Mouse (Mus musculus): ENCODE measurements at regions not wholly inside any gene's neighbourhood (a gene's known extent, or its start where the extent isn't known, plus 50 kb on each side); places are given as distances from the start of the nearest gene placed in this dataset.

DNA sequence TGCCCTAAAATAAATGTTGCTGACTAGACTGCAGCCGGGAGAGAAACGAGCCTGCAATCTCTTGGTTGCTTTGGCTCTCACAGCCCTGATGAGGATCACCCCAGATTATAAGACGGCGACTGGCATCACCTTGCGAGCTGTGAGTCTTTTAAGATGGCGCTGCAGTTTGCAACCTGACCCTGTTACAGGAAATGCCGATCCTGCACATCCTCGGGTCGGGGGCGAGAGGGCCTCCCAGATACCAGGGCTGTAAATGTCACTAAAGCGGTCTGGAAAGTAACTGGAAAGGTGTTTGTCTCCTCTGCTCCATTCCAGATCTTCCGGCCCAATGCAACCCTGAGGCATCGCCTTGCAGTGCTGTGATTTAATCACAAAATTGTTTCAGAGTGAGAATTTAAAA lies 53.4 kb downstream of the Cartpt start:
- Histone ChIP-seq H3K4me3 (replicated peaks; ENCODE audit: low read length) (no peak overlapping the region), H3K27me3 (replicated peaks; ENCODE audit: control insufficient read depth, insufficient read depth, low read length) (no peaks in the 10 kb centered on the region), H3K9me3 (ENCODE audit: control insufficient read depth, low read length) (no peaks in the 10 kb centered on the region), H3K4me2 (ENCODE audit: low read length) (no peak overlapping the region), H3K27ac (ENCODE audit: low read length) (no peak overlapping the region), H3K36me3 (ENCODE audit: control insufficient read depth, insufficient read depth) (no peaks in the 10 kb centered on the region), H3K4me1 (replicated peaks; ENCODE audit: control insufficient read depth, insufficient read depth, low read length) (no peaks in the 10 kb centered on the region), H3K9ac (replicated peaks; ENCODE audit: low read depth, low read length) (no peak overlapping the region)
- WGBS, result 61% methylated on average over 13 of the region's 13 CpGs
- ATAC-seq, result no peak

DNA sequence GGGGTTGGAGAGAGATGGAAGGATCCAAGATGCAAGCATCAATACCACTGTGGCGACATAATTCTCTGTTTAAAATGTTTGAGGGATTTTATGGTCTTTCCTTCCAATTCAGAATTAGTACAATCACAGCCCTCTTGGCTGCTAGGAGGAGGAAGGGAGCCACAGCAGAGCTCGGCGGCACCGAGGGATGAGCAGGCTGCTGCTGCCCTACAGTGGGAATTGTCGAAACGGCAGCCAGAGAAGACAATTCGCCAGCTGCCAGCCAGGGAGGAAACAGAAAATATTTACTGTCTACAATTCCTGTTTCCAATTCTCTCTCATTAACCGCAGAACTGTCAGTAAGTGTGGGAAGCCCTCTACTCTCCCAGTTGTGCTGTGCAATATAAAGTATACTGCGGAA lies 58.3 kb downstream of the Cartpt start:
- H3K4me2 ChIP-seq (ENCODE audit: low read length), result no peak overlapping the region
- ATAC-seq, result peak; percentile 86
- no peak overlapping the region for H3K9ac ChIP-seq (replicated peaks; ENCODE audit: low read depth, low read length)
- no peaks in the 10 kb centered on the region for H3K27me3 ChIP-seq (replicated peaks; ENCODE audit: control insufficient read depth, insufficient read depth, low read length)
- WGBS, result 34% methylated on average over 9 of the region's 9 CpGs
- H3K4me3 ChIP-seq (replicated peaks; ENCODE audit: low read length), result no peak overlapping the region
- H3K27ac ChIP-seq (ENCODE audit: low read length), result no peak overlapping the region
- H3K9me3 ChIP-seq (ENCODE audit: control insufficient read depth, low read length), result no peaks in the 10 kb centered on the region
- no peaks in the 10 kb centered on the region for H3K4me1 ChIP-seq (replicated peaks; ENCODE audit: control insufficient read depth, insufficient read depth, low read length)
- H3K36me3 ChIP-seq (ENCODE audit: control insufficient read depth, insufficient read depth), result no peaks in the 10 kb centered on the region

DNA sequence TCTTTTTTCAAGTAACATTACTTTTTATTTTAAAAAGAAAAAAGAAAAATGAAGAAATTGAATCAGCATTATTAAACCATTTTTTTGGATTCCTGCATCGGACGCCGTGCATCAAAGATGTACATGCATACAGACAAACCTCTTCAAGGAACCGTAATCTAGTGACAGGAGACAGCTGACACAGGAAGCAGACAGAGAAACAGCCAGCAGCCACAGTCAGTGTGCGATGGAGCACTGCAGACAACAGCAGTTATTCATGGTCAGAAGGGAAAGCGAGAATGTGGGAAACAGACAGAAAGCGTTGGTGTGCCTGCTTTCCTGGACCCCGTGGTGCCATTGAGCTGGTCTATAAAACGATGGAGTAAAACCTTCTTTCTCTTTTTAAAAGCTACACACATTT lies 61.4 kb downstream of the Cartpt start:
- Histone ChIP-seq H3K9ac (replicated peaks; ENCODE audit: low read depth, low read length) (no peak overlapping the region), H3K27me3 (replicated peaks; ENCODE audit: control insufficient read depth, insufficient read depth, low read length) (no peaks in the 10 kb centered on the region), H3K27ac (ENCODE audit: low read length) (no peak overlapping the region), H3K4me1 (replicated peaks; ENCODE audit: control insufficient read depth, insufficient read depth, low read length) (no peaks in the 10 kb centered on the region), H3K4me2 (ENCODE audit: low read length) (no peak overlapping the region), H3K4me3 (replicated peaks; ENCODE audit: low read length) (no peak overlapping the region), H3K9me3 (ENCODE audit: control insufficient read depth, low read length) (no peaks in the 10 kb centered on the region), H3K36me3 (ENCODE audit: control insufficient read depth, insufficient read depth) (no peaks in the 10 kb centered on the region)
- no peak for ATAC-seq
- 74% methylated on average over 9 of the region's 9 CpGs for WGBS

DNA sequence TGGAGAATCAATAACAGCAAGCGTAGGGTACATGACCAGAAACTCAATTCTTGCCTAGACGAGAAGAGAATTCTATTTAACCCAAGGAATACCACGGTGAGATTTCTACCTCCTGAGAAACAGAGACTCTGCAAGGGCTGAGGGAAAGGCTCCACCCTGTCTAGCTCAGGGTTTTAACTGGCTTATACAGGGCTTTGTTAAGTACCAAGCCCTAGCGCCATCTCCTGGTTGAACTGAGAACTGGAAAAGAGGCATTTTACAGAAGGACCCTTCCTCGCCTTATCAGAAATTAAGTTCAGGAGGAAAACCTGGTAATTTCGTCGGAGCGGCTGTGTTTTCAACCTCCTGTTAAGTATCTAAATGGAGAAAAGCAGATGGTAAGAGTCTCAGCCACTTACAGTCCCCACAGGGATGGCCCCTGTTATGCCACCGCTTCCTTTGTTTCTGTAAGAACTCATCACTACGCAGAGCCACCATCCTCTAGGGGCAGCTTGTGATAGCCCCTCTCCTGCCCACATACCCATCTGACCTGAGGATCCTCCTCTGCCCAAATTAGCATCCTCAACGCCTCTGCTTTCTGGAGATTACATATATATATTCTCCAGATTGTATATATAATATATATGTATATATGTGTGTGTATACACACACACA lies 63.0 kb downstream of the Cartpt start:
- Histone ChIP-seq H3K27ac (ENCODE audit: low read length) (no peak overlapping the region), H3K9me3 (ENCODE audit: control insufficient read depth, low read length) (no peaks in the 10 kb centered on the region), H3K9ac (replicated peaks; ENCODE audit: low read depth, low read length) (peak overlapping the region; percentile 40), H3K4me2 (ENCODE audit: low read length) (no peak overlapping the region), H3K4me3 (replicated peaks; ENCODE audit: low read length) (no peak overlapping the region), H3K4me1 (replicated peaks; ENCODE audit: control insufficient read depth, insufficient read depth, low read length) (no peaks in the 10 kb centered on the region), H3K27me3 (replicated peaks; ENCODE audit: control insufficient read depth, insufficient read depth, low read length) (no peaks in the 10 kb centered on the region), H3K36me3 (ENCODE audit: control insufficient read depth, insufficient read depth) (no peaks in the 10 kb centered on the region)
- 31% methylated on average over 11 of the region's 11 CpGs for WGBS
- peak; percentile 92 for ATAC-seq

DNA sequence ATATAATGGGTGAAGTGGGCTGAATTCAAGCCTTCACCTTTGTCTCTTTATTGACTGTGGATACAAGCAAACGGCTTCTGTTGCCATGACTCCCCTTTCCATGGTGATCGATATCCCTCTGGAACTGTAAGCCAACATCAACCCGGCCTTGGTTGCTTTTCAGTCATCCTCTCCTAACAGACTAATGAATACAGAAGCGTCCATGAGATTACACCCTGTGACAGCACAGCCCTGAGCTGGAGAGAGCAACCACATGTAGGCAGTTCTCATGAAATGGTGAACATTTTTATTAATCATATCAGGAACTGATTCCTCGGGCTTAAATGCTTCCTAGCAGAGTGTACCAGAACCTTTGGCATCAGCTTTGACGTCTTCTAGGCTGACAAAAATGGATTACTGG lies 63.7 kb downstream of the Cartpt start:
- H3K36me3 ChIP-seq (ENCODE audit: control insufficient read depth, insufficient read depth), result no peaks in the 10 kb centered on the region
- no peak overlapping the region for H3K27ac ChIP-seq (ENCODE audit: low read length)
- H3K9me3 ChIP-seq (ENCODE audit: control insufficient read depth, low read length), result no peaks in the 10 kb centered on the region
- no peak overlapping the region for H3K9ac ChIP-seq (replicated peaks; ENCODE audit: low read depth, low read length)
- WGBS, result 69% methylated on average over 6 of the region's 6 CpGs
- peak; percentile 19; the same call in 1 of the 2 replicates for ATAC-seq
- no peak overlapping the region for H3K4me3 ChIP-seq (replicated peaks; ENCODE audit: low read length)
- no peaks in the 10 kb centered on the region for H3K27me3 ChIP-seq (replicated peaks; ENCODE audit: control insufficient read depth, insufficient read depth, low read length)
- no peak overlapping the region for H3K4me2 ChIP-seq (ENCODE audit: low read length)
- H3K4me1 ChIP-seq (replicated peaks; ENCODE audit: control insufficient read depth, insufficient read depth, low read length), result no peaks in the 10 kb centered on the region

DNA sequence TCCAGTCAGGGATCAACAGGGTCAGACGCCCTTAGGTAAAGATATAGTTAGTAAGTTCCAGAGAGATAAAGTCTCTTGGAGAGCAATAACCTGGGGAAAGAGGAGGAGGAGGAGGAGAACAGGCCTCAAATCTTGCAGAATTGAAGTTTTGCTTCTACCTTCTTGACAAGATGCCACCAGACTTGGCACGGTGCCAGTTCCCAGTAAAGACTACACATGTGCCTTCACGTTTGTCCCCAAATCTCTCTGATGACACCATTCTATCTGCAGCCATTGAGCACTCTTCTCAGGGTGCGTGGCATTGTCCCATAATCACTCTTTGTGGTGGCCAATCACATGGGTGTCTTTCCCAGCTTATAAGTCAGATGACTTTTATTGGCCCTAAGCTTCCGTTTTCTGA lies 64.3 kb downstream of the Cartpt start:
- H3K4me2 ChIP-seq (ENCODE audit: low read length), result no peak overlapping the region
- H3K27me3 ChIP-seq (replicated peaks; ENCODE audit: control insufficient read depth, insufficient read depth, low read length), result no peaks in the 10 kb centered on the region
- no peak for ATAC-seq
- WGBS, result 78% methylated on average over 5 of the region's 5 CpGs
- no peak overlapping the region for H3K9ac ChIP-seq (replicated peaks; ENCODE audit: low read depth, low read length)
- H3K27ac ChIP-seq (ENCODE audit: low read length), result no peak overlapping the region
- H3K4me3 ChIP-seq (replicated peaks; ENCODE audit: low read length), result no peak overlapping the region
- H3K36me3 ChIP-seq (ENCODE audit: control insufficient read depth, insufficient read depth), result no peaks in the 10 kb centered on the region
- H3K9me3 ChIP-seq (ENCODE audit: control insufficient read depth, low read length), result no peaks in the 10 kb centered on the region
- no peaks in the 10 kb centered on the region for H3K4me1 ChIP-seq (replicated peaks; ENCODE audit: control insufficient read depth, insufficient read depth, low read length)

DNA sequence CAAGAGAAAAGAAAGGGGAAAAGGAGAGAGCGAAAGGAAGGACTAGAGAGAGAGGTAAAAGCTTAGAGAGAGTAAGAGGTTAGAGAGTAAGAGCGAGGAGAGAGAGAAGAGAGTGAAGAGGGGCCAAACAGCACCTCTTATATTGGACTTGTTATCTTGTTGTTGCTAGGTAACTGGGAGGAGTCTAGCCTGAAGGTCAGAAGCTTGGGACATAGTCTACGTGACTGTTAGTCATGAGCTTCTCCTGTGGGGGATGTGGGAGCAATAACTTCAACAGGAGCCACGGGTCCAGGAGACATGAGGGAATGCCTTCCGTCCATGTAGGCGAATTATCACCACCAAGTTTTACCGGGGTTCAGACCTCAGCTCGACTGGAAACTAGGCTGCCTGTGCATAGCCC lies 65.4 kb downstream of the Cartpt start:
- no peaks in the 10 kb centered on the region for H3K36me3 ChIP-seq (ENCODE audit: control insufficient read depth, insufficient read depth)
- H3K4me1 ChIP-seq (replicated peaks; ENCODE audit: control insufficient read depth, insufficient read depth, low read length), result no peaks in the 10 kb centered on the region
- no peaks in the 10 kb centered on the region for H3K9me3 ChIP-seq (ENCODE audit: control insufficient read depth, low read length)
- H3K27ac ChIP-seq (ENCODE audit: low read length), result no peak overlapping the region
- no peak overlapping the region for H3K4me3 ChIP-seq (replicated peaks; ENCODE audit: low read length)
- WGBS, result 95% methylated on average over 8 of the region's 8 CpGs
- H3K9ac ChIP-seq (replicated peaks; ENCODE audit: low read depth, low read length), result no peak overlapping the region
- H3K27me3 ChIP-seq (replicated peaks; ENCODE audit: control insufficient read depth, insufficient read depth, low read length), result no peaks in the 10 kb centered on the region
- H3K4me2 ChIP-seq (ENCODE audit: low read length), result no peak overlapping the region
- ATAC-seq, result no peak

DNA sequence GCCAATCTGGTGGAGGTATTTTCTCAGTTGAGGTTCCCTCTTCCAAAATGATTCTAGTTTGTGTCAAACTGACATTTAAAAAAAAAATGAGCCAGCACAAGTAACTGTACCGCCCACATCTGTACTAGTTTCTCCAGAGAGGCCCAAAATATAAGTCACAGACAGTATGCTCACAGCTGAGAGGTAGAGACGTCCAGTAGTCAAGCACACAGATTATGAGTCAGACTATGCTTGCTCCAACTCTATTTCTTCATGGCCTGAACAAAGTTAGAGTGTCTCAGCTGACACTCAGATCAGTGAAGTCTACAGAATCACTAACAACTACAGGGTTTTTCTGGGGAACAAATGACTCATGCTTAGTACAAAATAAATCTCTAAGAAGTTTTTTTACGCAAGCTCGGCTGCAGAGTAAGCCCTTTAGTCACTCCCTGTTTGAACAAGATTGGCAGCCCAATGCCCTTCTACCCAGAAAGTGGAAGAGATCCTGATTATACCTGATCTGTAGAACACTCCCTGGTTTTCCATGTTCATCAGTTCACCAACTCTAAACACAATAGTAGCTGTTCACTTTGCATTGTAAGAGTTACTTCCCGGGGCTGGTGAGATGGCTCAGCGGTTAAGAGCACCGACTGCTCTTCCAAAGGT lies 70.7 kb downstream of the Cartpt start:
- ATAC-seq, result no peak
- H3K4me1 ChIP-seq (replicated peaks; ENCODE audit: control insufficient read depth, insufficient read depth, low read length), result no peaks in the 10 kb centered on the region
- 92% methylated on average over 7 of the region's 7 CpGs for WGBS
- H3K9ac ChIP-seq (replicated peaks; ENCODE audit: low read depth, low read length), result no peak overlapping the region
- no peak overlapping the region for H3K27ac ChIP-seq (ENCODE audit: low read length)
- no peaks in the 10 kb centered on the region for H3K36me3 ChIP-seq (ENCODE audit: control insufficient read depth, insufficient read depth)
- H3K4me3 ChIP-seq (replicated peaks; ENCODE audit: low read length), result no peak overlapping the region
- no peaks in the 10 kb centered on the region for H3K9me3 ChIP-seq (ENCODE audit: control insufficient read depth, low read length)
- no peaks in the 10 kb centered on the region for H3K27me3 ChIP-seq (replicated peaks; ENCODE audit: control insufficient read depth, insufficient read depth, low read length)
- H3K4me2 ChIP-seq (ENCODE audit: low read length), result no peak overlapping the region

DNA sequence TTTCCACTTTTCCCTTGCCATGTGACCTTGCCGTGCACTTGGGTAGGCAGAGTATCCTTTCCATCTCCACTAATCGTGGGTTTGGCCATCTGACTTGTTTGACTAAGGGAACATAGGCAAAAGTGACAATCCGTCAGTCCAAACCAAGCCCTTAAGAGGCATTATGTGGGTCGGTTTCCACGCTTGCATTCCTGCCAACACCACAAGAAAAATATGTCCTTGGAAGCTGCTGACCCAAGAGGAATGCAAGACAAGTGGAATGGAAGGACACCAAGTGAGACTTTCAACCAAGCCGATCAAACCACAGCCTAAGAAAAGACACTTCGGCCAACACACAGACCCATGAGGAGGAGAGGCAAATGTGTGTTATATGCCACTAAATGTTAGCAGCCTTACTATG lies 73.3 kb downstream of the Cartpt start:
- 94% methylated on average over 7 of the region's 7 CpGs for WGBS

DNA sequence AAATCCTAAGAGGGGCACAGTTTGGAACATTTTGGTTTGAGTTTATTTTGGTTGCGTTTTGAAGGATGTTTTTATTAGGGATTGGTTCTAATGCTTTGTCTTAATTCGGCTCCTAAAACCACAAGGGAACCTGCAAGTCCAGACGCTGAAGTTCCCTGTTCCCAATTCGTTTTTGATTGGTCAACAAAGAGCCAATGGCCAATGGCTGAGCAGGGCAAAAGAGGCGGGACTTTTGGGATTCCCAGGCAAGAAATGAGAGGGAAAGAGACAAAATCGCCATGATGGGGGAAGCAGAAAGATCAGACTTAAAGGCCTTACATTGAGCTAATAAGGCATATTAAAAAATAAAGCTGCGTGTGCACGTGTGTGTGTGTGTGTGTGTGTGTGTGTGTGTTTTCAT lies 76.3 kb downstream of the Cartpt start:
- Histone ChIP-seq H3K4me2 (ENCODE audit: low read length) (no peak overlapping the region), H3K4me3 (replicated peaks; ENCODE audit: low read length) (no peak overlapping the region), H3K9ac (replicated peaks; ENCODE audit: low read depth, low read length) (no peak overlapping the region), H3K9me3 (ENCODE audit: control insufficient read depth, low read length) (no peaks in the 10 kb centered on the region), H3K36me3 (ENCODE audit: control insufficient read depth, insufficient read depth) (no peaks in the 10 kb centered on the region), H3K27me3 (replicated peaks; ENCODE audit: control insufficient read depth, insufficient read depth, low read length) (no peaks in the 10 kb centered on the region), H3K4me1 (replicated peaks; ENCODE audit: control insufficient read depth, insufficient read depth, low read length) (no peaks in the 10 kb centered on the region), H3K27ac (ENCODE audit: low read length) (no peak overlapping the region)
- no peak for ATAC-seq
- 68% methylated on average over 8 of the region's 8 CpGs for WGBS

More for the DNA sequence above, 73.3 kb downstream of the Cartpt start:
- no peak overlapping the region for H3K4me3 ChIP-seq (replicated peaks; ENCODE audit: low read length)
- no peak overlapping the region for H3K9ac ChIP-seq (replicated peaks; ENCODE audit: low read depth, low read length)
- no peaks in the 10 kb centered on the region for H3K4me1 ChIP-seq (replicated peaks; ENCODE audit: control insufficient read depth, insufficient read depth, low read length)
- no peaks in the 10 kb centered on the region for H3K36me3 ChIP-seq (ENCODE audit: control insufficient read depth, insufficient read depth)
- no peak overlapping the region for H3K27ac ChIP-seq (ENCODE audit: low read length)
- no peak for ATAC-seq
- no peaks in the 10 kb centered on the region for H3K9me3 ChIP-seq (ENCODE audit: control insufficient read depth, low read length)
- H3K27me3 ChIP-seq (replicated peaks; ENCODE audit: control insufficient read depth, insufficient read depth, low read length), result no peaks in the 10 kb centered on the region
- H3K4me2 ChIP-seq (ENCODE audit: low read length), result no peak overlapping the region

Data from forebrain, embryonic 16.5 days (tissue).